Mouse (Mus musculus) heart, postnatal 4 days (tissue): ENCODE measurements at regions not wholly inside any gene's neighbourhood (a gene's known extent, or its start where the extent isn't known, plus 50 kb on each side); places are given as distances from the start of the nearest gene placed in this dataset.

Source experiments
- DNase-seq: peaks from one replicate; pipeline ENCODE4 v3.0.0; 2021

GRCm38 (mm10) chr13:79057424-79057823 is 857.9 kb upstream of the Nr2f1 start:
- no peak for DNase-seq

GRCm38 (mm10) chr13:79054481-79054880 is 854.9 kb upstream of the Nr2f1 start:
- no peak for DNase-seq

GRCm38 (mm10) chr13:79053428-79053827 is 853.9 kb upstream of the Nr2f1 start:
- DNase-seq: no peak

- DNase-seq: no peak
Measured at GRCm38 (mm10) chr13:79047240-79047639, 847.7 kb upstream of the Nr2f1 start.

GRCm38 (mm10) chr13:79044657-79045056 is 845.1 kb upstream of the Nr2f1 start:
- DNase-seq: no peak

GRCm38 (mm10) chr13:79037883-79038282 is 838.3 kb upstream of the Nr2f1 start:
- DNase-seq: no peak

- no peak for DNase-seq
Measured at GRCm38 (mm10) chr13:79035276-79035675, 835.7 kb upstream of the Nr2f1 start.

- DNase-seq: peak; percentile 12
Measured at GRCm38 (mm10) chr13:79029974-79030373, 830.4 kb upstream of the Nr2f1 start.

GRCm38 (mm10) chr13:79027877-79028760 is 828.6 kb upstream of the Nr2f1 start:
- DNase-seq: peak; percentile 40

GRCm38 (mm10) chr13:79025645-79026044 is 826.1 kb upstream of the Nr2f1 start:
- DNase-seq: no peak

- DNase-seq: no peak
Measured at GRCm38 (mm10) chr13:79018051-79018450, 818.5 kb upstream of the Nr2f1 start.

GRCm38 (mm10) chr13:79003313-79003712 is 803.8 kb upstream of the Nr2f1 start:
- no peak for DNase-seq

- no peak for DNase-seq
Measured at GRCm38 (mm10) chr13:78998855-78999254, 799.3 kb upstream of the Nr2f1 start.

GRCm38 (mm10) chr13:78992326-78992725 is 792.8 kb upstream of the Nr2f1 start:
- no peak for DNase-seq

- DNase-seq: no peak
Measured at GRCm38 (mm10) chr13:78985921-78986320, 786.4 kb upstream of the Nr2f1 start.

GRCm38 (mm10) chr13:78977224-78977780 is 777.7 kb upstream of the Nr2f1 start:
- no peak for DNase-seq

GRCm38 (mm10) chr13:78938351-78938741 is 738.8 kb upstream of the Nr2f1 start:
- no peak for DNase-seq

GRCm38 (mm10) chr13:78937389-78938350 is 738.1 kb upstream of the Nr2f1 start:
- DNase-seq: no peak

GRCm38 (mm10) chr13:78935990-78936650 is 736.6 kb upstream of the Nr2f1 start:
- no peak for DNase-seq

GRCm38 (mm10) chr13:78928347-78928746 is 728.8 kb upstream of the Nr2f1 start:
- no peak for DNase-seq

- no peak for DNase-seq
Measured at GRCm38 (mm10) chr13:78920802-78921201, 721.2 kb upstream of the Nr2f1 start.

- DNase-seq: no peak
Measured at GRCm38 (mm10) chr13:78909839-78910238, 710.3 kb upstream of the Nr2f1 start.
